Mouse (Mus musculus): ENCODE measurements around the gene Trp53i13. TPM values are rescaled to one million over a fixed set of nuclear protein-coding genes. Genes with fewer than 3 reads are reported as not detected.

Trp53i13 gene
- polyA plus RNA-seq, 1 experiment from 2014 or later = 20.9 TPM

DNA sequence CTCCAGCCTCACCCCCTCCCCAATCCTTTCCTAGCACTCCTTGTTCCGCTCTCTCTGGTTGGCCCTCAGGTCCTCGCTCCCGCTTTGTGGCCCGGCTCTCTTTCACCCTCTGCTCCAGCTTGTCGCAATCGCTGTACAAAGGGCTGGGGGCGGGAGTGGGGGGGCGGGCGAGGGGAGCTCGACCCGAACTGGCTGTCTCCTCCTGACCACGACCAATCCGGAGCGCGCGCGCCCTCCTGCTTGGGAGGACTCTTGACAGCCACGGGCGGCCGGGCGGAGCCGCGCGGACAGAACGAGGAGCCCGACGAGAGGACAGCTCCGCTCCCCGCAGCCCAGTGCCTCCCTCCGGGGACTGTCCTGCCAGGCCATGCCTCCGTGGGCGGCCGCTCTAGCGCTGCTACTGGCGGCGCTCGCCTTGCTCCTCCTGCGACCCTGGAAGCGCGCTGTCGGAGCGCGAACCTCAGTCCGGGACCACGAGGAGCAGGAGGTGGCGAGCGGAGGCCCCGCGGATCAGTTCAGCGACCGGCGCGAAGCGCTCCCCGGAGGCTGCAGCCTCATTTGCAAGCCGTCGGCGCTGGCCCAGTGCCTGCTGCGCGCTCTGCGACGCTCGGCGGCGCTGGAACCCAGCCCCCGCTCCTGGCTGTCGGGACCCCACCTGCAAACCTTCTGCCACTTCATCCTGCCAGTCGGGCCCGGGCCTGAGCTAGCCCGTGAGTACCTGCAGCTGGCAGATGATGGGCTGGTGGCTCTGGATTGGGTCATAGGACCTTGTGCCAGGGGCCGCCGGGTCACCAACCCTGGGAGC is 746 bp downstream of the Trp53i13 start, which contains the start of gene Abhd15:
Gene Abhd15 (plus strand): TSS at position 290 of the 805 bp plus-strand sequence.
- ATAC-seq (ENCODE audit: low FRiP score, low TSS enrichment) (peak; percentile 51), DNase-seq (ENCODE audit: low spot score) (peak; percentile 70)
- under 1% methylated on average over 62 of the region's 72 CpGs for WGBS
- Histone ChIP-seq H3K4me1 (replicated peaks; ENCODE audit: control insufficient read depth, insufficient read depth) (0 out of 2 replicates have a peak, but pooled peaks cover 5% of the 10 kb centered on the region), H3K36me3 (ENCODE audit: control insufficient read depth, insufficient read depth, low read length) (no peaks in the 10 kb centered on the region), H3K4me3 (ENCODE audit: low read depth, low read length) (peak within 1 kb of the TSS; percentile 44), H3K4me2 (replicated peaks; ENCODE audit: low read depth) (peak within 1 kb of the TSS; percentile 96), H3K27ac (replicated peaks) (peak within 1 kb of the TSS; percentile 18; the same call in 1 of the 2 replicates), H3K9ac (ENCODE audit: low read length) (peak within 1 kb of the TSS; percentile 58), H3K27me3 (ENCODE audit: control insufficient read depth, insufficient read depth, low read length) (no peaks in the 10 kb centered on the region), H3K9me3 (ENCODE audit: control insufficient read depth, low read length) (no peaks in the 10 kb centered on the region)
- TF ChIP-seq EP300 (optimal IDR thresholded peaks at IDR 0.05) (no peak), CTCF (IDR thresholded peaks at IDR 0.05; ENCODE audit: low read depth) (peak; percentile 30; the same call in 1 of the 2 replicates)

DNA sequence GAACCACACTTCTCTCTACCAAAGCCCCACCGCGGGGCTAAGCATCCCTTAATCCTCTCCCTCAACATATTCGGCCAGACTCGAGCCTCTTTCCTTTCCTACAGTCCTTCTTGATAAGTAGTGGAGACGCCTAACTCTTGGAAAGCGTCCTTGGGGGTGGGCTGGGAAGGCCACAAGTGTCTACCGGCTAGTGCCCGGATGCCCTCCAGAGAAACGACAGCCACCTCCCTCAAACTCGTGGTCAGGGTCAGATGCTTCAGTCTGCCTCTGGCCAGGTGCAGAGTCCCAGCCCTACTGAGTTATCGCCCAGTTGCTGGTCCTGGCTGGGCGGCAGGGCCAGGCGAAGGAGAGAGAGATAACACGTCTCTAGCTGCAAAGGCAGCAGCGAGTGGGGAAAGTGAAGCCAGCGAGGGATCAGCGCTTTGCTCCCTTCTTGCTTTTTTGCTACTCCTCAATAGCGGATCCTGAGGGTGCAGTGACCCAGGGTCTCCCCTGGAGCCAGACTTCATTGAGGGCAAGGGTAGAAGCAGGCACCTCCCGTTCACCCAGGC is 1.4 kb downstream of the Trp53i13 start:
- Histone ChIP-seq H3K9ac (ENCODE audit: low read length) (peak overlapping the region; percentile 58), H3K4me2 (replicated peaks; ENCODE audit: low read depth) (peak overlapping the region; percentile 96), H3K4me1 (replicated peaks; ENCODE audit: control insufficient read depth, insufficient read depth) (0 out of 2 replicates have a peak, but pooled peaks cover 5% of the 10 kb centered on the region), H3K9me3 (ENCODE audit: control insufficient read depth, low read length) (no peaks in the 10 kb centered on the region), H3K36me3 (ENCODE audit: control insufficient read depth, insufficient read depth, low read length) (no peaks in the 10 kb centered on the region), H3K27me3 (ENCODE audit: control insufficient read depth, insufficient read depth, low read length) (no peaks in the 10 kb centered on the region), H3K4me3 (ENCODE audit: low read depth, low read length) (peak overlapping the region; percentile 44), H3K27ac (replicated peaks) (peak overlapping the region; percentile 18; the same call in 1 of the 2 replicates)
- no peak for ATAC-seq (ENCODE audit: low FRiP score, low TSS enrichment)
- 24% methylated on average over 19 of the region's 19 CpGs for WGBS
- DNase-seq (ENCODE audit: low spot score) = peak; percentile 42
- TF ChIP-seq CTCF (IDR thresholded peaks at IDR 0.05; ENCODE audit: low read depth) (no peak), EP300 (optimal IDR thresholded peaks at IDR 0.05) (no peak)

DNA sequence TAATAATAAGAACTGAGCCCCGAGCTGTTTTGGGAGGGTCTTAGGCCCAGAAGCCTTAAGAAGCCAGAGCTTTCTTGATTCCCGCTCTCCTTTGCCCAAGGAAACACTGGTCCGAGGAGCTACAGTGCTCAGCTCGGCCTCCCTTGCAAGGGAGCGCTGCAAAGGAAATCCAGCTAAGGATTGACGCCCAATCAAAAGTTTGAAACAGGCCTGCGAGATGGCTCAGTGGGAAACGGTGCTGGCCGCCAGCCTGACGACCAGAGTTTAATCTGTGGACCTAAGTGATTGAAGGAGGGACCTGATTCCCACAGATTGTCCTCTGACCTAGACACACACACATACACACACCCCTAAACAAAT is 2.0 kb downstream of the Trp53i13 start:
- H3K4me1 ChIP-seq (replicated peaks; ENCODE audit: control insufficient read depth, insufficient read depth) = 0 out of 2 replicates have a peak, but pooled peaks cover 5% of the 10 kb centered on the region
- peak overlapping the region; percentile 68 for H3K4me3 ChIP-seq (ENCODE audit: low read depth, low read length)
- TF ChIP-seq EP300 (optimal IDR thresholded peaks at IDR 0.05) (no peak), CTCF (IDR thresholded peaks at IDR 0.05; ENCODE audit: low read depth) (no peak)
- ATAC-seq (ENCODE audit: low FRiP score, low TSS enrichment) (no peak), DNase-seq (ENCODE audit: low spot score) (no peak)
- H3K36me3 ChIP-seq (ENCODE audit: control insufficient read depth, insufficient read depth, low read length) = no peaks in the 10 kb centered on the region
- H3K27me3 ChIP-seq (ENCODE audit: control insufficient read depth, insufficient read depth, low read length) = no peaks in the 10 kb centered on the region
- WGBS = 20% methylated on average over 10 of the region's 10 CpGs
- peak overlapping the region; percentile 57; the same call in 1 of the 2 replicates for H3K9ac ChIP-seq (ENCODE audit: low read length)
- peak overlapping the region; percentile 96 for H3K4me2 ChIP-seq (replicated peaks; ENCODE audit: low read depth)
- peak overlapping the region; percentile 56; the same call in 1 of the 2 replicates for H3K27ac ChIP-seq (replicated peaks)
- no peaks in the 10 kb centered on the region for H3K9me3 ChIP-seq (ENCODE audit: control insufficient read depth, low read length)

DNA sequence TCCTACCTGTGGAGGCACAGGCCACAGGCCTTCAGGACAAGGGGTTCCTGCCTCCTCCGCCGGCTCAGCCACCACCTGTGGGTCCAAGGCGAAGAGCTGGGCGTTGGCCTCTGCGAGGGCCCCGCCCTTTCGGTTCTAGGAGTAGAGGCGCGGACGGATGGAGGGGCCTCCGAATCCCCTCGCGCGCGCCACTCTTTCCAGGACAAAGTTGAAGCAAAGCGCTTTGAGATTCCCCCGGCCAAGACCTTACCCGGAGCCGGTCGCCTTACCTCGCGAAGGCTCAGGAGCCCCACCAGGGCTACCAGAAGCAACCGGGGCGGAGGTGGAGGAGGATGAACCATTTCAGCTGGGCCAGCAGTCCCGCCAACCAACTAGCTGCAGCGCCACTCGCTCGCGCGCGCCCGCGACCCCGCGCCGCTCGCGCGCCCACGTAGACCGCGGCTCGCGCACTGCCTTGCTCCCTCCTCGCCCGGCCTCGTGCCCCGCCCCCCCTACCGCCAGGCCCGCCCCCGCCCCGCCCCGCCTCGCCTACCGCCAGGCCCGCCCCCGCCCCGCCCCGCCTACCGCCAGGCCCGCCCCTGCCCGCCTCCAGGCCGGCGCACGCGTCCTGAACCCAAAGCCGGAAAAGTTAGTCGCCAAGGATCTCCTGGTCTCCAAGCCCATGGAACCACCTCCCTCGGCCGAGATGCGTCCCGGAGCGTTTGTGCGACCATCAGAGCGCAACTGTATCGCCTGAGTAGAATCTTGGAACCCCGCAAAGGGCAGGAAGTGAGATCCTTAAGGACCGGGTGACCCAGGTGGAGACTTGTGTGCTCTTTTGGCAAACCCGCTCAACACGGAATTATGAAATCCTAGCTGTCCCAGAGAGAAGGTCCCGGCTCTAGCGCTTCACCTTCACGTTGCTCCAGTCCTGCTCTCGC is 2.6 kb downstream of the Trp53i13 start:
- Histone ChIP-seq H3K9me3 (ENCODE audit: control insufficient read depth, low read length) (no peaks in the 10 kb centered on the region), H3K4me3 (ENCODE audit: low read depth, low read length) (peak overlapping the region; percentile 68), H3K4me2 (replicated peaks; ENCODE audit: low read depth) (peak overlapping the region; percentile 96), H3K36me3 (ENCODE audit: control insufficient read depth, insufficient read depth, low read length) (no peaks in the 10 kb centered on the region), H3K4me1 (replicated peaks; ENCODE audit: control insufficient read depth, insufficient read depth) (peaks cover 7% of the 10 kb centered on the region; the same call in 1 of the 2 replicates), H3K9ac (ENCODE audit: low read length) (peak overlapping the region; percentile 73), H3K27ac (replicated peaks) (peak overlapping the region; percentile 71), H3K27me3 (ENCODE audit: control insufficient read depth, insufficient read depth, low read length) (no peaks in the 10 kb centered on the region)
- no peak for TF ChIP-seq CTCF (IDR thresholded peaks at IDR 0.05; ENCODE audit: low read depth)
- no peak for TF ChIP-seq EP300 (optimal IDR thresholded peaks at IDR 0.05)
- DNase-seq (ENCODE audit: low spot score) (peak; percentile 94), ATAC-seq (ENCODE audit: low FRiP score, low TSS enrichment) (peak; percentile 78)
- WGBS = 1% methylated on average over 71 of the region's 84 CpGs

DNA sequence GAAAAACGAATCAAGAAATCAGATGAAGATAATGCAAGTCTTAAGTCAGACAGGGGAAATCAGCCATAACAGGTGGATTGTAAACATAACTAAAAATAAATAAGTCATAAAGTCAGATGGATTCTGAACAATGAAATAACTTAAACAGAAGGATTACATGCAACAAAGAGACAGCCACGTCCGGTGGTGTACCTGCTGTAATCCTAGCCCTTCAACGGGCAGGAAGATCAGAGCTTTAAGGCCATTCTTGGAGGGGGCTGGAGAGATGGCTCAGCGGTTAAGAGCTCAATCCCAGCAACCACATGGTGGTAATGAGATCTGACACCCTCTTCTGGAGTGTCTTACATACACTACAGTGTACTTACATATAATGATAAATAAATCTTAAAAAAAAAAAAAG is 4.4 kb downstream of the Trp53i13 start:
- TF ChIP-seq CTCF (IDR thresholded peaks at IDR 0.05; ENCODE audit: low read depth) = no peak
- TF ChIP-seq EP300 (optimal IDR thresholded peaks at IDR 0.05) = no peak
- ATAC-seq (ENCODE audit: low FRiP score, low TSS enrichment) = no peak
- no peak overlapping the region for H3K9ac ChIP-seq (ENCODE audit: low read length)
- no peaks in the 10 kb centered on the region for H3K9me3 ChIP-seq (ENCODE audit: control insufficient read depth, low read length)
- H3K36me3 ChIP-seq (ENCODE audit: control insufficient read depth, insufficient read depth, low read length) = peaks cover 8% of the 10 kb centered on the region; the same call in 1 of the 2 replicates
- H3K4me1 ChIP-seq (replicated peaks; ENCODE audit: control insufficient read depth, insufficient read depth) = peaks cover 7% of the 10 kb centered on the region; the same call in 1 of the 2 replicates
- DNase-seq (ENCODE audit: low spot score) = peak; percentile 10
- no peak overlapping the region for H3K4me2 ChIP-seq (replicated peaks; ENCODE audit: low read depth)
- WGBS = 64% methylated on average over 5 of the region's 5 CpGs
- H3K4me3 ChIP-seq (ENCODE audit: low read depth, low read length) = no peak overlapping the region
- no peak overlapping the region for H3K27ac ChIP-seq (replicated peaks)
- no peaks in the 10 kb centered on the region for H3K27me3 ChIP-seq (ENCODE audit: control insufficient read depth, insufficient read depth, low read length)

All from stomach, postnatal 0 days (tissue).